Comparison of ENCODE assay signal across 8 mouse cellular contexts in genomic region chr17:83351119-83351531, GRCm38 (mm10). TPM values are rescaled to one million over a fixed set of nuclear protein-coding genes. Genes with fewer than 3 reads are reported as not detected.
A peak's percentile ranks its signal among the peaks of the same experiment; 100 is the strongest.
DNase-seq lines count a peak whose midpoint lies in the region; ATAC-seq and TF ChIP-seq lines count a peak whose summit lies in the region.

No protein-coding gene starts in this region.

- H3K4me1 ChIP-seq in hindbrain, embryonic 15.5 days (replicated peaks), result peaks cover 32% of the 10 kb centered on the region
- peaks cover 32% of the 10 kb centered on the region for H3K4me1 ChIP-seq in midbrain, embryonic 10.5 days

- H3K27me3 ChIP-seq in C2C12 (ENCODE audit: control insufficient read depth, insufficient read depth, insufficient read length), result no peaks in the 10 kb centered on the region
- no peaks in the 10 kb centered on the region for H3K27me3 ChIP-seq in hindbrain, embryonic 15.5 days
- no peaks in the 10 kb centered on the region for H3K27me3 ChIP-seq in midbrain, embryonic 10.5 days (ENCODE audit: low read depth, poor library complexity, severe bottlenecking)

- peak; percentile 51 for ATAC-seq in frontal cortex, adult (ENCODE audit: low TSS enrichment)
- ATAC-seq in hindbrain, embryonic 15.5 days (ENCODE audit: low FRiP score, low read depth), result peak; percentile 82

- no peaks in the 10 kb centered on the region for H3K36me3 ChIP-seq in C2C12 (ENCODE audit: control insufficient read depth, insufficient read depth)
- H3K36me3 ChIP-seq in hindbrain, embryonic 15.5 days, result no peaks in the 10 kb centered on the region
- H3K36me3 ChIP-seq in midbrain, embryonic 10.5 days, result no peaks in the 10 kb centered on the region

- peak overlapping the region; percentile 90 for H3K27ac ChIP-seq in hindbrain, embryonic 15.5 days (replicated peaks)
- H3K27ac ChIP-seq in midbrain, embryonic 10.5 days (replicated peaks), result peak overlapping the region; percentile 97

- peak overlapping the region; percentile 95 for H3ac ChIP-seq in C2C12 (ENCODE audit: control insufficient read depth, insufficient read length, low read depth)

- H3K79me3 ChIP-seq in C2C12 (ENCODE audit: low read depth), result peaks cover 40% of the 10 kb centered on the region

- H3K9ac ChIP-seq in hindbrain, embryonic 15.5 days, result peak overlapping the region; percentile 90

- DNase-seq in frontal cortex, adult 2 months (ENCODE audit: extremely low spot score in 1 of 2, low spot score in 1 of 2), result no peak
- peak; percentile 13 for DNase-seq in brain, adult 2 months (ENCODE audit: low read depth, low spot score)
- no peak for DNase-seq in midbrain, embryonic 10.5 days (ENCODE audit: low spot score)
- DNase-seq in yolk sac, embryonic 10.5 days (ENCODE audit: low spot score), result peak; percentile 50
- DNase-seq in kidney, postnatal 25 days, result no peak

- H3K4me3 ChIP-seq in C2C12 (ENCODE audit: insufficient read depth, poor library complexity, severe bottlenecking), result peak overlapping the region; percentile 62
- H3K4me3 ChIP-seq in hindbrain, embryonic 15.5 days, result peak overlapping the region; percentile 93
- peak overlapping the region; percentile 91 for H3K4me3 ChIP-seq in midbrain, embryonic 10.5 days

- TF ChIP-seq CTCF in C2C12 (IDR thresholded peaks at IDR 0.05; ENCODE audit: control insufficient read depth, insufficient read depth, insufficient read length), result no peak

- WGBS in hindbrain, embryonic 15.5 days, result under 1% methylated on average over 33 of the region's 57 CpGs
- under 1% methylated on average over 41 of the region's 57 CpGs for WGBS in midbrain, embryonic 10.5 days

- peaks cover 53% of the 10 kb centered on the region for H3K79me2 ChIP-seq in C2C12 (ENCODE audit: control insufficient read depth, insufficient read depth)

- H3K9me3 ChIP-seq in hindbrain, embryonic 15.5 days, result no peaks in the 10 kb centered on the region
- H3K9me3 ChIP-seq in midbrain, embryonic 10.5 days (replicated peaks), result 0 out of 2 replicates have a peak, but pooled peaks cover 4% of the 10 kb centered on the region

- peak overlapping the region; percentile 81 for H3K4me2 ChIP-seq in hindbrain, embryonic 15.5 days

TF ChIP-seq in C2C12, 6 proteins besides CTCF, POLR2A, EP300 and RAD21:
- TF ChIP-seq MYOD1 (IDR thresholded peaks at IDR 0.05; ENCODE audit: control insufficient read depth, insufficient read length, low read depth), result no peak
- no peak for TF ChIP-seq CEBPB (IDR thresholded peaks at IDR 0.05; ENCODE audit: low read depth)
- TF ChIP-seq FOSL1 (IDR thresholded peaks at IDR 0.05; ENCODE audit: insufficient read depth, low read length, poor library complexity, severe bottlenecking), result no peak
- no peak for TF ChIP-seq USF1 (IDR thresholded peaks at IDR 0.05; ENCODE audit: low read depth)
- no peak for TF ChIP-seq MAX (IDR thresholded peaks at IDR 0.05)
- TF ChIP-seq MYOG (IDR thresholded peaks at IDR 0.05; ENCODE audit: control insufficient read depth, extremely low read depth, insufficient read length), result no peak

RNA-seq across cellular contexts. Expression of gene Eml4, which starts 0.4 kb away (rescaled TPM):
- 24.6 and 26.0 TPM in 2 replicates for polyA plus RNA-seq in frontal cortex, adult 2 months (2012; rRNA removed)
- polyA plus RNA-seq in C2C12 (2012; fragmentation: generic; extraction: Trizol), result 5.5 TPM
- 31.0 and 32.6 TPM in 2 replicates for polyA plus RNA-seq in hindbrain, embryonic 15.5 days (2015; fragmentation: Nextera tagmentation; extraction: Ambion mirVana)
- polyA plus RNA-seq in midbrain, embryonic 10.5 days (2016; fragmentation: Nextera tagmentation; extraction: Ambion mirVana), result 34.2 and 34.7 TPM in 2 replicates

Comparison
In these comparisons a context has a peak if more than half of its experiments do, and no peak if none do; other contexts are left out.
1. DNase-seq: peak in brain, adult 2 months (single experiment) and yolk sac, embryonic 10.5 days (single experiment); none in frontal cortex, adult 2 months (0 of 2), midbrain, embryonic 10.5 days (single experiment) and kidney, postnatal 25 days (0 of 2).
2. Peak in every context shown above with its lines, with median percentiles within 50 percentile points of each other: H3K4me3 ChIP-seq.